In genomic region chr11:121045286-121045685, GRCm38 (mm10) we compare ENCODE assay signal across 29 mouse cellular contexts. TPM values are rescaled to one million over a fixed set of nuclear protein-coding genes. Genes with fewer than 3 reads are reported as not detected.
A peak's percentile ranks its signal among the peaks of the same experiment; 100 is the strongest.
DNase-seq lines count a peak whose midpoint lies in the region; ATAC-seq and TF ChIP-seq lines count a peak whose summit lies in the region.
"Had no signal": no experiment of that assay in that cellular context is flagged by ENCODE, and none has a peak within 500 bp of the region (broad histone marks: within the 10 kb centered on the region; RNA-seq: fewer than 3 reads in every experiment).

No protein-coding gene starts in this region.

- no peaks in the 10 kb centered on the region for H3K4me1 ChIP-seq in liver, adult 2 months (ENCODE audit: control insufficient read depth, insufficient read depth, low read length)
- H3K4me1 ChIP-seq in liver, postnatal 0 days (ENCODE audit: insufficient read depth): no peaks in the 10 kb centered on the region
- H3K4me1 ChIP-seq in lung, embryonic 16.5 days (replicated peaks; ENCODE audit: control insufficient read depth, insufficient read depth, low read length): peaks cover 2% of the 10 kb centered on the region; the same call in 1 of the 2 replicates
- H3K4me1 ChIP-seq: embryonic facial prominence, embryonic 15.5 days; forebrain, embryonic 15.5 days; hindbrain, embryonic 13.5 days had no signal

- no peak for TF ChIP-seq POLR2A in liver, adult 2 months (IDR thresholded peaks at IDR 0.05; ENCODE audit: extremely low read depth, insufficient read depth, low read length)
- no peak for TF ChIP-seq POLR2A in brain, embryonic 14.5 days (IDR thresholded peaks at IDR 0.05; ENCODE audit: borderline replicate concordance, extremely low read depth, insufficient read depth, insufficient read length, poor library complexity, severe bottlenecking)

- ATAC-seq in liver, postnatal 0 days: no peak
- ATAC-seq in lung, embryonic 16.5 days (ENCODE audit: low read depth): peak; percentile 47
- ATAC-seq: forebrain, embryonic 15.5 days had no signal

- no peaks in the 10 kb centered on the region for H3K36me3 ChIP-seq in liver, adult 2 months (ENCODE audit: control insufficient read depth, insufficient read depth, low read length)
- no peaks in the 10 kb centered on the region for H3K36me3 ChIP-seq in liver, postnatal 0 days (replicated peaks; ENCODE audit: insufficient read depth, low read length)
- H3K36me3 ChIP-seq in lung, embryonic 16.5 days (ENCODE audit: control insufficient read depth, insufficient read depth, low read length): no peaks in the 10 kb centered on the region
- H3K36me3 ChIP-seq: embryonic facial prominence, embryonic 15.5 days; forebrain, embryonic 10.5 days; forebrain, embryonic 15.5 days; heart, embryonic 10.5 days; hindbrain, embryonic 13.5 days had no signal

- no peaks in the 10 kb centered on the region for H3K79me2 ChIP-seq in liver, adult 2 months (ENCODE audit: control insufficient read depth, insufficient read depth, low read length)

- no peak overlapping the region for H3K27ac ChIP-seq in liver, adult 2 months (replicated peaks; ENCODE audit: insufficient read depth, low read depth, low read length)
- no peak overlapping the region for H3K27ac ChIP-seq in liver, postnatal 0 days (ENCODE audit: low read depth)
- H3K27ac ChIP-seq in lung, embryonic 16.5 days (ENCODE audit: low read length): no peak overlapping the region
- H3K27ac ChIP-seq: embryonic facial prominence, embryonic 15.5 days; forebrain, embryonic 10.5 days; forebrain, embryonic 15.5 days; heart, embryonic 10.5 days; hindbrain, embryonic 13.5 days had no signal

- no peak overlapping the region for H3K4me2 ChIP-seq in liver, postnatal 0 days (ENCODE audit: low read depth, low read length)
- H3K4me2 ChIP-seq in lung, embryonic 16.5 days (ENCODE audit: low read depth, low read length): no peak overlapping the region
- H3K4me2 ChIP-seq: embryonic facial prominence, embryonic 15.5 days; forebrain, embryonic 15.5 days; hindbrain, embryonic 13.5 days had no signal

- no peak overlapping the region for H3K4me3 ChIP-seq in liver, adult 2 months (ENCODE audit: insufficient read depth, low read depth, low read length)
- H3K4me3 ChIP-seq in liver, postnatal 0 days (ENCODE audit: low read depth, low read length): no peak overlapping the region
- H3K4me3 ChIP-seq in lung, embryonic 16.5 days (ENCODE audit: low read length): no peak overlapping the region
- H3K4me3 ChIP-seq: embryonic facial prominence, embryonic 15.5 days; erythroblast, embryonic 14.5 days; forebrain, embryonic 10.5 days; forebrain, embryonic 15.5 days; heart, embryonic 10.5 days; hindbrain, embryonic 13.5 days had no signal

- peak; percentile 12 for DNase-seq in liver, adult 2 months (ENCODE audit: extremely low read depth, low read depth, low spot score)
- no peak for DNase-seq in liver, postnatal 0 days
- no peak for DNase-seq in lung, postnatal 14 days
- peak; percentile 27 for DNase-seq in brain, embryonic 14.5 days (ENCODE audit: low read depth)
- peak; percentile 10 for DNase-seq in lung, postnatal 25 days (ENCODE audit: low spot score)
- no peak for DNase-seq in right cerebral cortex, postnatal 36 days (ENCODE audit: low spot score in 2 of 2)
- DNase-seq: adrenal gland, adult 8-10 months; adrenal gland, postnatal 36 days; cerebellum, adult 11 months; cerebellum, adult 8-10 months; cerebellum, postnatal 14 days; embryo, embryonic 11 days; gastrocnemius, postnatal 10 days; heart, adult 18-20 months; heart, postnatal 10 days; heart, postnatal 4 days had no signal

- TF ChIP-seq EP300 in liver, postnatal 0 days (IDR thresholded peaks at IDR 0.05; ENCODE audit: low read depth): no peak

- no peaks in the 10 kb centered on the region for H3K9me3 ChIP-seq in liver, postnatal 0 days (ENCODE audit: low read length)
- no peaks in the 10 kb centered on the region for H3K9me3 ChIP-seq in lung, embryonic 16.5 days (ENCODE audit: control insufficient read depth, low read length)
- H3K9me3 ChIP-seq: embryonic facial prominence, embryonic 15.5 days; forebrain, embryonic 10.5 days; forebrain, embryonic 15.5 days; heart, embryonic 10.5 days; hindbrain, embryonic 13.5 days had no signal

- 62% methylated on average over 1 of the region's 1 CpGs for WGBS in liver, adult 2 months
- WGBS in liver, postnatal 0 days (ENCODE audit: insufficient replicate concordance): 65% methylated on average over 1 of the region's 1 CpGs
- whole genome bisulfite sequencing in lung, embryonic 16.5 days: 31% methylated on average over 1 of the region's 1 CpGs

- TF ChIP-seq CTCF in liver, adult 2 months (IDR thresholded peaks at IDR 0.05; ENCODE audit: low read depth, low read length): no peak
- TF ChIP-seq CTCF in liver, postnatal 0 days (IDR thresholded peaks at IDR 0.05; ENCODE audit: low read depth): no peak
- no peak for TF ChIP-seq CTCF in brain, embryonic 14.5 days (IDR thresholded peaks at IDR 0.05; ENCODE audit: borderline replicate concordance, extremely low read depth, insufficient read depth, insufficient read length)

- H3K27me3 ChIP-seq in liver, adult 2 months (ENCODE audit: control insufficient read depth, insufficient read depth, low read length): no peaks in the 10 kb centered on the region
- no peaks in the 10 kb centered on the region for H3K27me3 ChIP-seq in liver, postnatal 0 days (ENCODE audit: insufficient read depth, low read length)
- no peaks in the 10 kb centered on the region for H3K27me3 ChIP-seq in lung, embryonic 16.5 days (ENCODE audit: control insufficient read depth, insufficient read depth, low read depth, low read length)
- H3K27me3 ChIP-seq: embryonic facial prominence, embryonic 15.5 days; forebrain, embryonic 15.5 days had no signal

- no peak overlapping the region for H3K9ac ChIP-seq in liver, adult 2 months (ENCODE audit: low read depth, low read length)
- H3K9ac ChIP-seq in liver, postnatal 0 days (replicated peaks): no peak overlapping the region
- no peak overlapping the region for H3K9ac ChIP-seq in lung, embryonic 16.5 days (ENCODE audit: low read length)
- H3K9ac ChIP-seq: embryonic facial prominence, embryonic 15.5 days; forebrain, embryonic 15.5 days; hindbrain, embryonic 13.5 days had no signal

RNA-seq across cellular contexts. Expression of gene Cd7, which starts 6.1 kb away (rescaled TPM):
- total RNA-seq in liver, adult 2 months (2014; rRNA removed): 0.20 and 0.55 TPM in 2 replicates
- polyA plus RNA-seq in liver, adult 2 months (2012; rRNA removed): 1.5 and 3.4 TPM in 2 replicates
- polyA plus RNA-seq in liver, postnatal 0 days (2015; fragmentation: Nextera tagmentation; extraction: Ambion mirVana): 3.2 and 3.3 TPM in 2 replicates
- polyA plus RNA-seq in lung, embryonic 16.5 days (2015; fragmentation: Nextera tagmentation; extraction: Ambion mirVana): 1.3 and 1.8 TPM in 2 replicates
- 0.08 TPM in 1 of 2 replicates, not detected in the other for polyA plus RNA-seq in brain, embryonic 14.5 days (2012; rRNA removed)
- total RNA-seq: gastrocnemius, postnatal 10 days; gastrocnemius, postnatal 4 days had no signal
- polyA plus RNA-seq: embryonic facial prominence, embryonic 11.5 days; erythroblast, embryonic 14.5 days; forebrain, embryonic 10.5 days; forebrain, embryonic 15.5 days; heart, embryonic 10.5 days; heart, embryonic 14.5 days; hindbrain, embryonic 13.5 days had no signal

RNA-seq across cellular contexts. Expression of gene Sectm1b, which starts 18.1 kb away (rescaled TPM):
- total RNA-seq in liver, adult 2 months (2014; rRNA removed): not detected in 2 replicates
- 0.11 and 0.18 TPM in 2 replicates for polyA plus RNA-seq in liver, adult 2 months (2012; rRNA removed)
- polyA plus RNA-seq in liver, postnatal 0 days (2015; fragmentation: Nextera tagmentation; extraction: Ambion mirVana): 0.05 and 0.23 TPM in 2 replicates
- 0.15 and 0.78 TPM in 2 replicates for polyA plus RNA-seq in lung, embryonic 16.5 days (2015; fragmentation: Nextera tagmentation; extraction: Ambion mirVana)
- not detected in 2 replicates for polyA plus RNA-seq in brain, embryonic 14.5 days (2012; rRNA removed)
- total RNA-seq: adrenal gland, adult 8-10 months; adrenal gland, postnatal 36 days; common myeloid progenitor, adult 5-6 weeks; ES-E14; gastrocnemius, postnatal 10 days; gastrocnemius, postnatal 4 days; heart, adult 18-20 months; heart, postnatal 10 days; heart, postnatal 4 days had no signal
- polyA plus RNA-seq: embryonic facial prominence, embryonic 11.5 days; erythroblast, embryonic 14.5 days; forebrain, embryonic 10.5 days; forebrain, embryonic 15.5 days; frontal cortex, adult 2 months; heart, embryonic 10.5 days; heart, embryonic 14.5 days; hindbrain, embryonic 13.5 days had no signal

RNA-seq across cellular contexts. Expression of gene Sectm1a, which starts 35.7 kb away (rescaled TPM):
- 0.55 and 0.67 TPM in 2 replicates for total RNA-seq in liver, adult 2 months (2014; rRNA removed)
- polyA plus RNA-seq in liver, adult 2 months (2012; rRNA removed): 0.76 and 0.81 TPM in 2 replicates
- polyA plus RNA-seq in liver, postnatal 0 days (2015; fragmentation: Nextera tagmentation; extraction: Ambion mirVana): 1.7 and 2.0 TPM in 2 replicates
- 0.58 TPM in 1 of 2 replicates, not detected in the other for polyA plus RNA-seq in lung, embryonic 16.5 days (2015; fragmentation: Nextera tagmentation; extraction: Ambion mirVana)
- polyA plus RNA-seq in brain, embryonic 14.5 days (2012; rRNA removed): 0.19 TPM in 1 of 2 replicates, not detected in the other
- total RNA-seq: adrenal gland, postnatal 36 days; common myeloid progenitor, adult 5-6 weeks; ES-E14; gastrocnemius, postnatal 4 days; heart, postnatal 10 days; heart, postnatal 4 days had no signal
- polyA plus RNA-seq: embryonic facial prominence, embryonic 11.5 days; erythroblast, embryonic 14.5 days; forebrain, embryonic 10.5 days; forebrain, embryonic 15.5 days; frontal cortex, adult 2 months; heart, embryonic 10.5 days; heart, embryonic 14.5 days; hindbrain, embryonic 13.5 days had no signal

RNA-seq across cellular contexts. Expression of gene Csnk1d, which starts 54.2 kb away (rescaled TPM):
- total RNA-seq in liver, adult 2 months (2014; rRNA removed): 28.3 and 31.8 TPM in 2 replicates
- polyA plus RNA-seq in liver, adult 2 months (2012; rRNA removed): 34.2 and 36.4 TPM in 2 replicates
- polyA plus RNA-seq in liver, postnatal 0 days (2015; fragmentation: Nextera tagmentation; extraction: Ambion mirVana): 29.9 and 30.0 TPM in 2 replicates
- 120 and 121 TPM in 2 replicates for polyA plus RNA-seq in lung, embryonic 16.5 days (2015; fragmentation: Nextera tagmentation; extraction: Ambion mirVana)
- 187 and 202 TPM in 2 replicates for polyA plus RNA-seq in brain, embryonic 14.5 days (2012; rRNA removed)

Comparison
In these comparisons a context has a peak if more than half of its experiments do, and no peak if none do; other contexts are left out.
1. DNase-seq: peak in liver, adult 2 months (single experiment), brain, embryonic 14.5 days (single experiment) and lung, postnatal 25 days (single experiment); none in liver, postnatal 0 days (single experiment), lung, postnatal 14 days (single experiment) and right cerebral cortex, postnatal 36 days (0 of 2).